Mouse (Mus musculus): ENCODE measurements at regions not wholly inside any gene's neighbourhood (a gene's known extent, or its start where the extent isn't known, plus 50 kb on each side); places are given as distances from the start of the nearest gene placed in this dataset.

- no peak for DNase-seq
Observed at GRCm38 (mm10) chr17:31776949-31777607, 78.5 kb downstream of the Sik1 start.

GRCm38 (mm10) chr17:31777751-31778150, 77.9 kb downstream of the Sik1 start:
- no peak for DNase-seq

GRCm38 (mm10) chr17:31779466-31779865, 76.1 kb downstream of the Sik1 start:
- no peak for DNase-seq

- DNase-seq = no peak
Observed at GRCm38 (mm10) chr17:31782251-31782650, 73.4 kb downstream of the Sik1 start.

DNA sequence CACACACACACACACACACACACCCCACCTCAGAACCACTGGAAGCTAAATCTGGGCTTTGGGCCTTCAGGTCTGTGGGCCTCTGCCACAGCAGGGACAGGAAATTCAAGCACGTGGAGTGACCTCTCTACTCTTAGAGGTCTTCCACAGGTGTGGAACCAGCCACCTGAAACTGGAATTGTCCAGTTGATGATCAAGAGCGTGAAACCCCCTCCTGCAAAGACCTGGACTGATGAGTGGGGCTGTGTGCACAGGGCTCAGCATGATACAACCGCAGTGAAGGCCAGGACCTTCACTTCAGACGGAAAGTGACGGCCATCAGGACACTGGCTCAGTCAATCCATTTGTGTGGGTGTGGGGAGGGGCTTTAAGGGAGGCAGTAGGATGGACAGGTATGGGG, 72.5 kb downstream of the Sik1 start:
- no peak for DNase-seq

DNA sequence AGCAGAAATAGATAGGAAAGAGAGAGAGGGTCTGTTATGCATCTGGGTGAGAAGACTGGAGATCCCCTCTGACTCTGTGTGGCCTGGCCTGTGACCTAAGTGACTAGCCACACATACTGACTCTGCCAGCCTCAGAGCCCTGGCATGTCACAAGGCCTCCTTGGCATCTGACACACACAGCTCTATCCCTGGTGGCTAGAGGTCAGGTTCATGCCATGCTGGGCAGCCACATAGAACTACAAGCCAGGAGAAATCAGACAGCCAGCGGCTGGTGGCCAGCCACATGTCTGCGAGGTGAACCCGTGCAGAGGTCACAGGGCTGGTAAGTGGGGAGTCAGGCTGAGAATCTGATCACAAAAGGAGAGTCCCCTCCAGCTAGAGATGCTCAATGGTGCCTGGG, 67.3 kb downstream of the Sik1 start:
- DNase-seq = no peak

DNA sequence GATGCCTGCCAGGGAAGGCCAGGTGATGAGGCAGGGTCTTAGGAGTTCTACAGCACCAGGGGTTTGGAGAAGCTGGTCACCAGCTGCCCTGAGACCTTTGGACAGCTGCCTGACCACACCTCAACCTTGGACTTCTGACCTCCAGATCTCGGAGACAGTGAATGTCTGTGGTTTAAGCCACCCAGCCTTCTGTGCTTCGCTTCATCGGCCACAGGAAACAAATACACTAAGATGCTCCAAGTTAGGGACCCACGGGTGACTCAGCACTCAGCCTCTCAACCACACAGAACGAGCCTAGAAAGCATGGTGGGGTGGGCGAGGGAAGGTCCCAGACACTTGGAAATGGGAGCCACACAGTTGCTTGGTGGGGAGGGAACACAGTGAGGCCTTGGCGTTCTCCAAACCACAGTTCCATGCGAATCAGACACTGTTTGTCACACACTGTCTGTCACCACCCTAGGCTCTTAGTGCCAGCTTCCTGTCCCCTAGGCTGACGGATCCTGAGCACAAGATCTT, 66.5 kb downstream of the Sik1 start:
- DNase-seq = no peak

DNA sequence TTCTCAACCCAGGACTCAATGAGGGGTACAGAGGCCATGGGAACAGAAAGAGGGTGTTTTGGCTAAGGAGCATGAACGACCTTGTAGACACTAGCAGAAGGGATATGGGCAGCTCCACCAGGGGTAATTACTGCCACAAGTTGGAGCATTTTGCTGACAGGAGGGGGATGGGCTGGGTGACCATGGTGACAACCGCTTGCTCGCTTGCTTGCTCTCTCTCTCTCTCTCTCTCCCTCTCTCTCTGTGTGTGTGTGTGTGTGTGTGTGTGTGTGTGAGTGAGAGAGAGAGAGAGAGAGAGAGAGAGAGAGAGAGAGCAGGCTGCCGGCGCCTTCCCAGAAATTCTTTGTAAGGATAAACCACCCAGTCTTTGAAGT, 65.7 kb downstream of the Sik1 start:
- DNase-seq = no peak

GRCm38 (mm10) chr17:31790280-31791063, 65.1 kb downstream of the Sik1 start:
- peak; percentile 54 for DNase-seq

GRCm38 (mm10) chr17:31791656-31792055, 63.9 kb downstream of the Sik1 start:
- DNase-seq = no peak

DNA sequence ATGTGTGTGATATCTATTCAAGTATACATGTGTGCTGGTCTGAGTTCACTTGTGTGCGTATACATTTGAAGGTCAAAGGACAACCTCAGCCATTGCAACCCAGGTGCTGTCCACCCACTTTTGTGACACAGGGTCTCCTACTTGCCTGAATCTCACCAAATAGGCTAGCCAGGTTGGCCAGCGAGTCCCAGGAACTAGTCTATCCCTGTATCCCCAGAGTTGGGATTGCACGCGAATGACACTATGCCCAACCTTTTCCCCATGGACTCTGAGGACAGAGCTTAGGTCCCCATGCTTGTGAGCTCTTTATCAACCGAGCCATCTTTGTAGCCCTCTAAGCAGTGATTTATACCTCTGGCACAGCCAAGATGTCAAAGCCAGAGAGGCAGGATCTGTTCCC, 62.6 kb downstream of the Sik1 start:
- DNase-seq = no peak

DNA sequence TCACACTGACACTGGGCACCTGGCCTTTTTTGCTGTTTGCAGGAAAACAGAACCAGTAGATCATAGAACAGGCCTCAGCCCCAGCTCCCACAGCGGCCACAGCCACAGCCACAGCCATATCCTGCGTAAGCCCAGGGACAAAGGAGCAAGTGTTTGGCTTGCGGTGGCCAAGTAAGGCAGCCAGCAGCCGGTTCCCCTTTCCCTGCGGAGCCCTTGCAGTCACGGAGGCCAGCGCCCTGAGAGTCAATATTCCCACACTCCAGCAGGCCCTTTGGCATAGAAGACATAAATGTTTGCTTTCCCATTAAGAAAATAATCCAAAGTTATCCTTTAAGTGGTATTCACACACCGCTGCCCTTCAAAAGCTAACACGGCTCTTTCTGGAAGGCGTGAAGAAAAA, 62.1 kb downstream of the Sik1 start:
- DNase-seq = no peak

- no peak for DNase-seq
Observed at GRCm38 (mm10) chr17:31793964-31794363, 61.6 kb downstream of the Sik1 start.
